Mouse (Mus musculus): ENCODE results near the gene Pgrmc1. TPM values are rescaled to one million over a fixed set of nuclear protein-coding genes. Genes with fewer than 3 reads are reported as not detected.

Gene Pgrmc1
- total RNA-seq, 2 experiments from 2014 or later = 7.3 to 10.6 TPM

DNA sequence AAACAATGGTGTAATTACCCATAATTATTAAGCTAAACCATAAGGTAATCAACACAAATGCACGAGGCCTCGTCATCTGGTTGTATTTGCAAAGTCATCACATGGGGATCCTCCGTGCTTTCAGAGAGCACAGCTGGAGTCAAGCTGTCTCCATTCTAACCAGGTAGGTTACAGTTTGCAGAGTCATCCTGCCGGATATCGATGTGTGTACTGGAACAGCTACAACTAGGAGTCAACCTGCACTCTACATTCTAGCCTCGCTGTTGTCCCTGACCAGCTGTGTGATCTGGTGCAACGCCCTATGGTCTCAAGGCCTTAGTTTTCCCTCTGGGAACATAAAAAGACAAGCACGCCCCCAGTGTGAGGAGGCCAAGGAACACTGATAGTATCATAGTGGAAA, 2.1 kb downstream of the Pgrmc1 start:
- peak; percentile 9 for DNase-seq (ENCODE audit: low spot score)

DNA sequence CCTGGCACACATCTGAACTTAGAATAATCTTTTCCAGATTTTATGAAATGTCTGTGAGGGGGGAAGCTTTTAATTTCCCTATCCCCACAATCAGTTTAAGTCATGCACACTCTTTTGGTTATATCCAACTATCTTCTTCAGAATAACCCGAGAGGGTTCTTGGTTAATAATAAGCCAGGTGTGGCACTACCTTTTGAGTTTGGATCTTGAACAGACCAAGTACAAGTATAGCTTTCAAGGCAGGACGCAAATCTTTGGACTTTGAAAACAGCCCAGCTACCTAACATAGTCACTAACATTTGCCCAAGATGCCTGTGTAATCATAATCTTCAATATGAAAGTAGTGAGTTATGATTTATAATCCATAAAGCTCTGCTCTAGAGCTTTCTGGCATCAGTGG, 4.9 kb downstream of the Pgrmc1 start:
- no peak for DNase-seq (ENCODE audit: low spot score)

GRCm38 (mm10) chrX:36604040-36604439, 6.0 kb downstream of the Pgrmc1 start:
- no peak for DNase-seq (ENCODE audit: low spot score)

DNA sequence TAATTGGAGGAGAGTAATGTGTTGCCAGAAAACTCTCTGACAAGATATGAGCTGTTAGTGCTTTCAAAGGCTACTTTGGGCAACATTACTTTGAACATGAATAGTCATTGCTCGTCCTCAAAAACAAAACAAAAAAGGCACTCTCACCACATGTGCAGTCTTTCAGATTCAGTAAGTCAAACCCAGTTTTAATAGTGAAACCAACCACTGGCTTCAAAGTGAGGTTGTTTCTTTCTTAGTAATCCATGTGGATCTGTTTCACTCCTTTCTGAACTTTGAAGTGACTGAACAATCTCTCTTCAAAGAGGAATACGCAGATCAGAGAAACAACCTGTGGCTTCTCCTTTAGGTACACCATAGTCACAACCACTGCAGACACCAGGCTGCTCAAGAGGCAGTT, 11.1 kb downstream of the Pgrmc1 start:
- no peak for DNase-seq (ENCODE audit: low spot score)

DNA sequence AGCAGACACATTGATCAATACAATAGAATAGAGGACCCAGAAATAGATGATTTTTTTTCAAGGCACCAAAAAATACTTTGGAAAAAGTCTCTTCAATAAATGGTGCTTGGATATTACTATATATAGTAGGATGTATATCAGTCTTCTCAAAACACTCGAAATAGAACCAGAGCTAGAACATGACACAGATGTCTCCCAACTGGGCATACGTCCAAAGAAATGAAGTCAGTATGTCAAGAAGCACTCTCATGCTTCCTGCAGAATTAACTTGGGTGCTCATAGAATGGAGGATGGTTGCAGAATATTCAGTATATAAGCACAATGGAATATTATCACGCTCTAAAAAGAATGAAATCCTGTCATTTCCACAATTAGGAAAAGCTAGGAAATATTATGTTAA, 30.1 kb downstream of the Pgrmc1 start:
- no peak for DNase-seq (ENCODE audit: low spot score)

DNA sequence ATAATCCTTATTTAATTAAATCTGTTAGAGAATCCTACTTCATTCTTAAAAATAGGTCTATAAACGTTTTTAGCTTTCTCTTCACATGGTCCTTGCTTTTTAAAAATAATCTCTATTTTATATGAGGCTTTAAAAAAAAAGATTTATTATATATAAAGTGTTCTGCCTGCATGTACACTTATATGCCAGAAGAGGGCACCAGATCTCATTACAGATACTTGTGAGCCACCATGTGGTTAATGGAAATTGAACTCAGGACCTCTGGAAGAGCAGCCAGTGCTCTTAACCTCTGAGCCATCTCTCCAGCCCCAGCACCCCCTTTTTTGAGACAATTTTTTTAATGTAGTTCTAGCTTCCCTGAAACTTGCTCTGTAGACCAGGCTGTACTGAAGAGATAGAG, 32.8 kb downstream of the Pgrmc1 start:
- DNase-seq (ENCODE audit: low spot score) = no peak

- DNase-seq (ENCODE audit: low spot score) = no peak
Observed at GRCm38 (mm10) chrX:36640046-36640445, 42.0 kb downstream of the Pgrmc1 start.

GRCm38 (mm10) chrX:36644657-36645551, 46.9 kb downstream of the Pgrmc1 start, which contains the start of gene Akap17b:
Akap17b (minus strand) TSS chrX:36645395.
- peak; percentile 76 for DNase-seq (ENCODE audit: low spot score)

Other genes starting within 250 kb of the Pgrmc1 start
- not detected for gene Gm6268, start 196.9 kb upstream of the Pgrmc1 start, total RNA-seq (2021)
- not detected for gene Gm14569, start 106.4 kb upstream of the Pgrmc1 start, total RNA-seq (2021)
- gene Akap17b, start 47.2 kb downstream of the Pgrmc1 start, total RNA-seq (2021) = 1 to 10 TPM; 1.8 to 1.9 TPM
- gene Slc25a43, start 145.5 kb downstream of the Pgrmc1 start, total RNA-seq (2021) = not detected
- gene Slc25a5, start 197.4 kb downstream of the Pgrmc1 start, total RNA-seq (2021) = 10 to 100 TPM; 58.6 to 65.0 TPM